Mouse (Mus musculus): Measurements from ENCODE around the gene Agpat4.

- TF ChIP-seq CTCF (conservative IDR thresholded peaks at IDR 0.05; ENCODE audit: insufficient read depth, insufficient read length, low read depth, low read length): no peak
- no peak for TF ChIP-seq POLR2A (IDR thresholded peaks at IDR 0.05; ENCODE audit: low read depth, low read length)
These were observed 97.7 kb downstream of the Agpat4 start for GRCm38 (mm10) chr17:12216224-12216623.

All from kidney, adult 2 months (tissue).